10 mouse cellular contexts compared by ENCODE assay signal in the genomic region with DNA sequence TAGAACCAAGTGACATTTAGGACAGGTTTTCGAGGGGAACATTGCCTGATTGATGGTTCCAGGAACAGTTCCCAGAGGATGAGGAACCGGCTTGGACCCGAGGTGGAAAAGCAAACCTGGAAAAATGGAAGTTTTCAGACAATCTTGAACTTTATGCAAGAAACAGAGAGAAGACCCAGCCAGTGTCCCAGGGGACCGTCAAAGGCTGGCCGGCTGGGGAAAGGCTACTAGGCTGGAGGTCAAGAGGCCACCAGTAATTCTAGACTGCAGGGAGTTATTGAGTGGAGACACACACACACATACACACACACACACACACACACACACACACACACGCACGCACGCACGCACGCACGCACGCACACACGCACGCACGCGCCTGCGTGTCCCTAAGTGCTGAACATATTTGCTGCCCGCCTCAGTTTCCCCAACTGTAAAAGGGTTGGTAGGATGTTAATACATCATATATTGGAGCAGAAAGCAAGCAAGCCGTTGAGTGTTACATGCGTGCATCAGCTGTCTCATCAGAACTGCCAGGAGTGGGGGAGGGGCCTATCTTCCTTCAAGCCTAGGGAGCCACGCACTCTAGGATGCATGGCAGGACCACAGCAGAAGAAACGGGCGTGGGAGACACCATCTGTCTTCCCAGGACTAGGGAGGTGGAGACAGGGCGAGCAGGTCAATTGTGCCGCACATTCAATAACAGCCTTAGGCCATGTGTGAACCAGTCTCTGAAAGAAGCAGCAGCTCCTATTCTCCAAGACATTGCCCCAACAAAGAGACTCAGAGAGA. TPM values are rescaled to one million over a fixed set of nuclear protein-coding genes. Genes with fewer than 3 reads are reported as not detected.
A peak's percentile ranks its signal among the peaks of the same experiment; 100 is the strongest.
DNase-seq lines count a peak whose midpoint lies in the region; ATAC-seq lines count a peak whose summit lies in the region.
"Had no signal": no experiment of that assay in that cellular context is flagged by ENCODE, and none has a peak within 500 bp of the region (broad histone marks: within the 10 kb centered on the region; RNA-seq: fewer than 3 reads in every experiment).

No protein-coding gene starts in this region.

- DNase-seq in embryo, embryonic 10 days (ENCODE audit: low spot score) = peak; percentile 59
- DNase-seq in embryo, embryonic 9.5 days (ENCODE audit: extremely low spot score) = no peak
- peak; percentile 60 for DNase-seq in right cerebral cortex, adult 18-20 months
- no peak for DNase-seq in right cerebral cortex, postnatal 36 days (ENCODE audit: low spot score in 2 of 2)
- DNase-seq in layer of hippocampus, adult 18-20 months (ENCODE audit: low spot score in 2 of 2) = peak; percentile 68 to 76
- no peak for DNase-seq in urinary bladder, adult 2 months (ENCODE audit: low spot score)
- no peak for DNase-seq in heart, adult 18-20 months
- DNase-seq: gastrocnemius, postnatal 14 days; spleen, adult 18-20 months had no signal

- no peak for ATAC-seq in erythroid progenitor cell, adult 5-6 weeks (replicated peaks; ENCODE audit: low FRiP score, poor library complexity, severe bottlenecking)

RNA-seq across cellular contexts. Expression of gene Keap1, which starts 22.9 kb away (rescaled TPM):
- total RNA-seq in layer of hippocampus, adult 18-20 months (2021) = 10 to 100 TPM; 58.3 to 61.5 TPM
- 13.8 and 25.2 TPM in 2 replicates for total RNA-seq in erythroid progenitor cell, adult 5-6 weeks (2015; ENCODE audit: low replicate concordance)
- total RNA-seq in erythroid progenitor cell, adult 5-6 weeks (2017; ENCODE audit: low replicate concordance) = 37.0 and 44.7 TPM in 2 replicates
- 36.8 and 38.7 TPM in 2 replicates for polyA plus RNA-seq in urinary bladder, adult 2 months (2012; rRNA removed)
- 10 to 100 TPM; 43.1 to 44.5 TPM for total RNA-seq in heart, adult 18-20 months (2021)

RNA-seq across cellular contexts. Expression of gene S1pr5, which starts 32.0 kb away (rescaled TPM):
- 10 to 100 TPM; 13.5 to 14.5 TPM for total RNA-seq in layer of hippocampus, adult 18-20 months (2021)
- 2.5 TPM in 1 of 2 replicates, not detected in the other for total RNA-seq in erythroid progenitor cell, adult 5-6 weeks (2015; ENCODE audit: low replicate concordance)
- 0.13 and 0.53 TPM in 2 replicates for total RNA-seq in erythroid progenitor cell, adult 5-6 weeks (2017; ENCODE audit: low replicate concordance)
- polyA plus RNA-seq in urinary bladder, adult 2 months (2012; rRNA removed) = 0.32 and 0.47 TPM in 2 replicates
- 1 to 10 TPM in 1 of 2 experiments, under 1 TPM in 1; 0.89 to 1.5 TPM for total RNA-seq in heart, adult 18-20 months (2021)

RNA-seq across cellular contexts. Expression of gene Atg4d, which starts 48.8 kb away (rescaled TPM):
- total RNA-seq in layer of hippocampus, adult 18-20 months (2021) = 10 to 100 TPM; 43.6 to 50.9 TPM
- 49.4 and 49.5 TPM in 2 replicates for total RNA-seq in erythroid progenitor cell, adult 5-6 weeks (2015; ENCODE audit: low replicate concordance)
- 73.9 and 162 TPM in 2 replicates for total RNA-seq in erythroid progenitor cell, adult 5-6 weeks (2017; ENCODE audit: low replicate concordance)
- 23.6 and 27.3 TPM in 2 replicates for polyA plus RNA-seq in urinary bladder, adult 2 months (2012; rRNA removed)
- total RNA-seq in heart, adult 18-20 months (2021) = 100 to 1,000 TPM in 1 of 2 experiments, 10 to 100 TPM in 1; 82.0 to 101 TPM

RNA-seq across cellular contexts. Expression of gene Pde4a, which starts 50.7 kb away (rescaled TPM):
- total RNA-seq in layer of hippocampus, adult 18-20 months (2021) = 10 to 100 TPM; 83.4 to 86.6 TPM
- total RNA-seq in erythroid progenitor cell, adult 5-6 weeks (2015; ENCODE audit: low replicate concordance) = 4.6 TPM in 1 of 2 replicates, not detected in the other
- total RNA-seq in erythroid progenitor cell, adult 5-6 weeks (2017; ENCODE audit: low replicate concordance) = 0.15 and 0.39 TPM in 2 replicates
- 8.3 and 11.6 TPM in 2 replicates for polyA plus RNA-seq in urinary bladder, adult 2 months (2012; rRNA removed)
- 10 to 100 TPM; 52.5 to 59.1 TPM for total RNA-seq in heart, adult 18-20 months (2021)

Comparison
In these comparisons a context has a peak if more than half of its experiments do, and no peak if none do; other contexts are left out.
1. DNase-seq: peak in embryo, embryonic 10 days (single experiment), right cerebral cortex, adult 18-20 months (single experiment) and layer of hippocampus, adult 18-20 months (2 of 2); none in embryo, embryonic 9.5 days (single experiment), right cerebral cortex, postnatal 36 days (0 of 2), urinary bladder, adult 2 months (single experiment) and heart, adult 18-20 months (0 of 2).
2. RNA of gene S1pr5, which starts 32.0 kb away (total RNA-seq): 13.5 to 14.5 TPM in layer of hippocampus, adult 18-20 months; 0.89 to 1.5 TPM in heart, adult 18-20 months and 0.13 to 2.5 TPM in erythroid progenitor cell, adult 5-6 weeks; every median in the first group is over 4 times any median in the second.